Mouse (Mus musculus) spleen, adult 12 weeks (tissue): Measurements from ENCODE around the gene Gm3424.
"Not testable (repeated sequence)": the region's sequence is repeated elsewhere in the genome, so short reads cannot be mapped to it uniquely, and the experiment has no call there.

ENCODE experiments used
- DNase-seq: peaks from one replicate; pipeline ENCODE4 v3.0.0; 2022; ENCODE audit warnings: low spot score

The Gm3424 gene

GRCm38 (mm10) chr14:5830229-5830628 lies at the start of gene Gm3424:
TSS of gene Gm3424 (minus strand) at chr14:5830329.
- not testable (repeated sequence) for DNase-seq

- not testable (repeated sequence) for DNase-seq
Measured at GRCm38 (mm10) chr14:5879791-5880190, 49.7 kb upstream of the Gm3424 start.

DNA sequence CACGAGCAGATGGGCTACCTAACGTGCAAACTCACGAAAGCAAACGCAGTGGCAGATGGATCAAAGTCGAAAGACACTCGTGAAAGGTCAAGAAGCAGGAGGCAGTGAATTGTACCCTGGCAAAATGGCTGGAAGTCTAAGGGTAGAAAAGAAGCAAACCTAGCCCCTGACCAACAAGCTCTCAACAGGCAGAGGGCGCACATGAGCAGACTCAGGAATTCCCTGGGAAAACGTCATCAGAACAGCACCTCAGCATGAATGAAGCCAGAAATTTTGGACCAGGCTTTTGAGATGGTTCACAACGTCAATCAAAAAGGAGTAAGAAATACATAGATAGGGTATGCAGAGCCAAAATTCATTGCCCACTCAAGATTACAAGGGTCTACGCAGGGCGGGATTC lies 49.0 kb upstream of the Gm3424 start:
- not testable (repeated sequence) for DNase-seq

DNA sequence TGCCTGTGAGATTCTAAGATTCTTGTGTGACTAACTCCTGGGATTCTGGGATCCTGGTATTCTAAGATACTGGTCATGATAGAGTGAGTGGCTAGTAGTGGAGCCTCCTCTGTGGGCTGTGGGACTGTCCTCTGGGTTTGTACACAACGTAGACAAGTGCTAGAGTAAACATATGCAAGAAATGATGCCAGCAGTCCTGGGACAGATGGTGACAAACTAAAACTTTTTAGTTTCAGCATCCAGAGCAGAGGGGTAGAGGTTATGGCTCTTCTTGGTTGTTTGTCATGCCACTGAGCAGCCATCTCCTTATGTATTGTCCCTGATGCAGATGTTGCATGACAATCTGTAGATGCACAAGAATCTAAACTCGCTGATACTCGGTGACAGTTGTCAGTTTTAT lies 25.8 kb upstream of the Gm3424 start:
- not testable (repeated sequence) for DNase-seq

DNA sequence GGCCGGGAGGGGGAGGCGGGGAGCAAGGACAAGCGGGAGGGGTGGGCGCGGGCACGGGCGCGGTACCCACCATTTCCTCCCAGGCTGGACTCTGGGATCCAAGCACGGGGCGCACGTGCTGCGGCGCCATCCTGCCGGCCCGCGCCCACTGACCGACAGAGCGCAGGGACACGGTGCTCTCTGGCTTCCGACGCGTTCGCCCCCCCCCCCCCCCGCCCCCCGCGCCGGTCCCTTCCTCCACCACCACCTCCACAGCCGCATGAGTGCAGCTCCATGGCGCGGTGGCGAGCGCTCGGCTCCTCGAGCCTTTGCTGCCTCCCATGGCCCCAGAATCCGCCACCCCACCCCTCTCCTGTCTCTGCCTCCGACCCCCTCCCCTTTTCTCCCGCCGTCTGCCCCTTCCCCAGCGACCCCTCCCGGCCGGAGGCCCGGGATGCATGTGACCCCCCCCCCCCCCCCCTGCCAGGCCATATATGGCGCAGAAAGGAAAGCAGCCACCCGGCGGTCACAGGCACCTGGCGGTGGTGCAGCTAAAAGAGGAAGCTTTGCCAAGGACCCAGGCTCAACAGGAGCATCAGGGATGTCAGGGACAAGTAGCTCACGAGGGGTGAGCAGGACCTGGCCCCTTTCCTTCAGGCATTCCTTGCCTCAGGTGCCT lies 17.3 kb downstream of the Gm3424 start:
- DNase-seq, result not testable (repeated sequence)

- not testable (repeated sequence) for DNase-seq
Measured at GRCm38 (mm10) chr14:5807882-5808281, 22.2 kb downstream of the Gm3424 start, which contains the start of gene Gm3383. TSS of gene Gm3383 (minus strand) at chr14:5807982.
